Mouse (Mus musculus): ENCODE measurements around the gene Mov10l1. TPM values are rescaled to one million over a fixed set of nuclear protein-coding genes. Genes with fewer than 3 reads are reported as not detected.

The Mov10l1 gene
- polyA plus RNA-seq, 1 experiment from 2014 or later: not detected

- Histone ChIP-seq H3K4me1 (replicated peaks) (no peaks in the 10 kb centered on the region), H3K4me2 (no peak overlapping the region), H3K9me3 (replicated peaks) (no peaks in the 10 kb centered on the region), H3K27ac (replicated peaks) (no peak overlapping the region), H3K27me3 (no peaks in the 10 kb centered on the region), H3K36me3 (replicated peaks) (peaks cover 100% of the 10 kb centered on the region), H3K9ac (no peak overlapping the region), H3K4me3 (replicated peaks) (no peak overlapping the region)
- ATAC-seq (ENCODE audit: insufficient read depth): no peak
- WGBS (ENCODE audit: insufficient replicate concordance): 91% methylated on average over 12 of the region's 12 CpGs
These were observed 118.1 kb downstream of the Mov10l1 start for GRCm38 (mm10) chr15:89100823-89101222.

GRCm38 (mm10) chr15:89102646-89103045 lies 119.9 kb downstream of the Mov10l1 start:
- 81% methylated on average over 5 of the region's 5 CpGs for WGBS (ENCODE audit: insufficient replicate concordance)
- H3K9me3 ChIP-seq (replicated peaks): no peaks in the 10 kb centered on the region
- peaks cover 100% of the 10 kb centered on the region for H3K36me3 ChIP-seq (replicated peaks)
- no peak overlapping the region for H3K27ac ChIP-seq (replicated peaks)
- no peak overlapping the region for H3K4me2 ChIP-seq
- H3K4me3 ChIP-seq (replicated peaks): no peak overlapping the region
- ATAC-seq (ENCODE audit: insufficient read depth): no peak
- no peaks in the 10 kb centered on the region for H3K4me1 ChIP-seq (replicated peaks)
- no peaks in the 10 kb centered on the region for H3K27me3 ChIP-seq
- H3K9ac ChIP-seq: no peak overlapping the region

- Histone ChIP-seq H3K27me3 (no peaks in the 10 kb centered on the region), H3K9ac (no peak overlapping the region), H3K27ac (replicated peaks) (no peak overlapping the region), H3K4me1 (replicated peaks) (no peaks in the 10 kb centered on the region), H3K4me3 (replicated peaks) (no peak overlapping the region), H3K4me2 (no peak overlapping the region), H3K36me3 (replicated peaks) (peaks cover 100% of the 10 kb centered on the region), H3K9me3 (replicated peaks) (no peaks in the 10 kb centered on the region)
- ATAC-seq (ENCODE audit: insufficient read depth): no peak
- 79% methylated on average over 10 of the region's 10 CpGs for WGBS (ENCODE audit: insufficient replicate concordance)
These were observed 121.2 kb downstream of the Mov10l1 start for GRCm38 (mm10) chr15:89103921-89104320.

GRCm38 (mm10) chr15:89104425-89104824 lies 121.7 kb downstream of the Mov10l1 start:
- Histone ChIP-seq H3K4me2 (no peak overlapping the region), H3K27ac (replicated peaks) (no peak overlapping the region), H3K9me3 (replicated peaks) (no peaks in the 10 kb centered on the region), H3K4me1 (replicated peaks) (no peaks in the 10 kb centered on the region), H3K9ac (no peak overlapping the region), H3K36me3 (replicated peaks) (peaks cover 100% of the 10 kb centered on the region), H3K27me3 (no peaks in the 10 kb centered on the region), H3K4me3 (replicated peaks) (no peak overlapping the region)
- ATAC-seq (ENCODE audit: insufficient read depth): no peak
- WGBS (ENCODE audit: insufficient replicate concordance): 90% methylated on average over 8 of the region's 8 CpGs

Other genes starting within 250 kb of the Mov10l1 start
- 5.8 and 6.6 TPM in 2 replicates for gene Brd1, start 248.7 kb upstream of the Mov10l1 start, polyA plus RNA-seq (2015; fragmentation: Nextera tagmentation; extraction: Ambion mirVana)
- gene Zbed4, start 231.2 kb upstream of the Mov10l1 start, polyA plus RNA-seq (2015; fragmentation: Nextera tagmentation; extraction: Ambion mirVana): 10.6 and 10.7 TPM in 2 replicates
- gene Alg12, start 163.6 kb upstream of the Mov10l1 start, polyA plus RNA-seq (2015; fragmentation: Nextera tagmentation; extraction: Ambion mirVana): 5.5 and 6.0 TPM in 2 replicates
- gene Creld2, start 163.3 kb upstream of the Mov10l1 start, polyA plus RNA-seq (2015; fragmentation: Nextera tagmentation; extraction: Ambion mirVana): 39.6 and 46.2 TPM in 2 replicates
- 22.0 and 34.4 TPM in 2 replicates for gene Pim3, start 120.7 kb upstream of the Mov10l1 start, polyA plus RNA-seq (2015; fragmentation: Nextera tagmentation; extraction: Ambion mirVana)
- not detected in 2 replicates for gene Ttll8, start 28.5 kb upstream of the Mov10l1 start, polyA plus RNA-seq (2015; fragmentation: Nextera tagmentation; extraction: Ambion mirVana)
- not detected in 2 replicates for gene Mlc1, start 3.9 kb upstream of the Mov10l1 start, polyA plus RNA-seq (2015; fragmentation: Nextera tagmentation; extraction: Ambion mirVana)
- not detected in 2 replicates for gene Panx2, start 76.8 kb downstream of the Mov10l1 start, polyA plus RNA-seq (2015; fragmentation: Nextera tagmentation; extraction: Ambion mirVana)
- 19.2 and 23.8 TPM in 2 replicates for gene Trabd, start 92.2 kb downstream of the Mov10l1 start, polyA plus RNA-seq (2015; fragmentation: Nextera tagmentation; extraction: Ambion mirVana)
- 9.3 and 10.7 TPM in 2 replicates for gene Selenoo, start 106.2 kb downstream of the Mov10l1 start, polyA plus RNA-seq (2015; fragmentation: Nextera tagmentation; extraction: Ambion mirVana)
- 6.0 and 7.5 TPM in 2 replicates for gene Tubgcp6, start 140.2 kb downstream of the Mov10l1 start, polyA plus RNA-seq (2015; fragmentation: Nextera tagmentation; extraction: Ambion mirVana)
- gene Hdac10, start 145.8 kb downstream of the Mov10l1 start, polyA plus RNA-seq (2015; fragmentation: Nextera tagmentation; extraction: Ambion mirVana): 8.6 and 9.1 TPM in 2 replicates
- gene Mapk12, start 157.8 kb downstream of the Mov10l1 start, polyA plus RNA-seq (2015; fragmentation: Nextera tagmentation; extraction: Ambion mirVana): 1.4 and 1.5 TPM in 2 replicates
- gene Mapk11, start 166.7 kb downstream of the Mov10l1 start, polyA plus RNA-seq (2015; fragmentation: Nextera tagmentation; extraction: Ambion mirVana): 0.44 and 0.68 TPM in 2 replicates
- 22.3 and 30.1 TPM in 2 replicates for gene Plxnb2, start 197.9 kb downstream of the Mov10l1 start, polyA plus RNA-seq (2015; fragmentation: Nextera tagmentation; extraction: Ambion mirVana)
- gene Dennd6b, start 213.6 kb downstream of the Mov10l1 start, polyA plus RNA-seq (2015; fragmentation: Nextera tagmentation; extraction: Ambion mirVana): 3.3 and 3.5 TPM in 2 replicates
- 14.9 and 16.3 TPM in 2 replicates for gene Ppp6r2, start 228.6 kb downstream of the Mov10l1 start, polyA plus RNA-seq (2015; fragmentation: Nextera tagmentation; extraction: Ambion mirVana)

Measured in liver, embryonic 15.5 days (tissue).